Mouse (Mus musculus) common myeloid progenitor, adult 5-6 weeks (primary cell): ENCODE results near the gene Asxl1. TPM values are rescaled to one million over a fixed set of nuclear protein-coding genes. Genes with fewer than 3 reads are reported as not detected.
A peak's percentile ranks its signal among the peaks of the same experiment; 100 is the strongest.

Experiments used
- ATAC-seq: replicated peaks from 2 replicates; pipeline ENCODE4 v1.8.0; 2016; ENCODE audit warnings: low read depth, mild to moderate bottlenecking, moderate TSS enrichment, inconsistent platforms; ENCODE audit not compliant: poor library complexity, severe bottlenecking
- total RNA-seq: library from RNA; stranded (forward); fragments of 200-1000, 187-1606 nt; gene quantifications from 2 replicates; pipeline ENCODE4 v1.2.3, GENCODE M21; 2017

The Asxl1 gene
- total RNA-seq, 1 experiment from 2014 or later = 42.3 TPM

GRCm38 (mm10) chr2:153404882-153405281 is 59.3 kb downstream of the Asxl1 start:
- ATAC-seq = no peak

- ATAC-seq = no peak
Measured at GRCm38 (mm10) chr2:153406882-153407281, 61.3 kb downstream of the Asxl1 start.

DNA sequence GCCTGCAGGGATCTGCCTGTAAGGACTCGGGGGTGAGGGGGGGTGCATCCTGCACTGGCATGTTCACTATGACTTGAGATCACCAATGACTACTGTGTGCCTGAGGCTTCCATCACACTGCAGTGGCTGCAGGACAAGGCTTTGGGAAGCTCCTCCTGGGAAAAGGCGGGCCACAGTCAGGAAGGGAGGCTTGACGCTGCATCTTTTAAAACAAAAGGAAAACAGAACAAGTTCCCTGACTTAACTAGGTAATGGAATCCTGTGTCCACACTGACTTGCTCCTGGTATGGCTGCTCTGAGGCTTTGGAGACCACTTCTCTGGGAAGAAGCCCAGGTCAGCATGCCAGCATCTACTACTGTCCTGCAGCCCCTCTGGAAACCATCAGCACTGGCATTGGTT is 63.3 kb downstream of the Asxl1 start:
- no peak for ATAC-seq

DNA sequence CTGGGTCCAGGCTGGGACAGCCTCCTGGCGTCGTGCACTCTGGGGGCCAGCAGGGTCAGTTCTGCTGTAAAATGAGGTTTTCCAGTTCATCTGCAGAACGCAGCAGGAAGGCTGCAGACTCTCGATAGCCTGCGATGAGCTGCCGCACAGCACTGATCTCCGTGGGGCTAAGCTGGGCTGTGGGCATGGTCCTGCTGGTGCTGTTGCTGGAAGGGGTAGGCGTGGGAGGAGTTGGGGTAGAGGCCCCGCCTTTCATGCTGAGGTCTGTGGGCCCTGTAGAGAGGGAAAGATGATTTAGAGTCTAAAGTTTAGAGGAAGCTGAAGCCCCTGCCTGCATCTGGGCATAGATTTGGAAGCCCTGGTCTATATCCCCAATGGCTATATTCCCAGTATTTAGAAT is 65.9 kb downstream of the Asxl1 start:
- peak; percentile 76 for ATAC-seq

DNA sequence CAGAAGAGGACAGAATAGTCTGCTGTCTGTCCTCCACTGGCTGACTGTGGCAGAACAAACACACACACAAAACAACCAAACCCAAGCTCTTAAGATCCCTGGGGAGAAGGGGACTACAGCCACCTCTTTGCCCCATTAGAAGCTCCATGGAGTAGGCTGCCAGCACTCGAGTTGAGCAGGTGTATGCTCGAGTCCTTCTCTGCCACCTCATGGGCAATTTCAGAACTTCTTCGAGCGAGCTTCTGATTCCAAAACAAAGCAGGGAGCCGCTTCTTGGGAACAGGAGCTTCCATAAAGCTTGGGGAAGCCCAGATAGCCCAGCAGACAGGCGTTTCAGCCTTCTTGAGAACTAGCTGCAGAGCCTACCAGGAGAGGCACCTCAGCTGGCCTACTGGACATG is 66.9 kb downstream of the Asxl1 start:
- ATAC-seq = no peak

DNA sequence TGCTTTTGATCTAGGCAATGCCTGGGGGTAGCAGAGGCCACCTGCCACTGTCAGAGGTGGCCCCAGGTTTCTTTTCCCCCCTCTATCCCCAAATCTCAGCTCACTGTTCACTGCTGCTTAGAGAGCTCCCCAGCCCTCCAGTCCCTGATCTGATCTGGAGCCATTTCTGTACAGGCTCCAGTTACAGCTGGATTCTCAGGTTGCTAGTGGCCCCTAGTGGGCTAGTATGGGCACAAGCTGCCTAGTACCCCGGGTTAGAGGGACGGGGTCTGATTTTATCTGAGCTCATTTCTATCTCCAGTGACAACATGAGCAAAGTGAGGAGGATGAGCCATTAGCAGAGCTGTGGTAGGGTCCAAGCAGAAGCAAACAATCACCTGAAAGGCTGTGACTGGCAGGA is 69.0 kb downstream of the Asxl1 start:
- ATAC-seq = no peak; the same call in 1 of the 2 replicates

GRCm38 (mm10) chr2:153417841-153418240 is 72.2 kb downstream of the Asxl1 start:
- no peak for ATAC-seq

DNA sequence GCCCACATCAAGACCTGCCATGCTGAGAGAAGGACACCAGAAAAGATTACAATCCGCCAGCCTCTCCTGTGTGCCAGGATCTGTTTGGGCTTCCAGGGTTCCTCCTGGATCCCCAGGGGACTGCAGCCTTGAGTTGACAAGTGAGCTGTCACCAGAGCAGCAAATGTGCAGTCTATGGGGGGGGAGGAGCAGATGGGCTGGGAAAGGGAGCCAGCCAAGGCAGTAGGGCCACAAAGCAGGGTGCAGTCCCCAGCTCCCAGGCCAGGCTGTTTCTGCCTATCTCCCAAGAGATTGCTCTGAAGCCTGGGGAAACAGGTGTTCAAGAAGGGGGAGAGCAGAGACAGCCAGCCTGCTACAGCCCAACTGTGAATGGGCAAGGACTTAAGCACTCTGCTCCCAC is 72.8 kb downstream of the Asxl1 start:
- ATAC-seq = no peak

- ATAC-seq = no peak
Measured at GRCm38 (mm10) chr2:153421233-153421632, 75.6 kb downstream of the Asxl1 start.

DNA sequence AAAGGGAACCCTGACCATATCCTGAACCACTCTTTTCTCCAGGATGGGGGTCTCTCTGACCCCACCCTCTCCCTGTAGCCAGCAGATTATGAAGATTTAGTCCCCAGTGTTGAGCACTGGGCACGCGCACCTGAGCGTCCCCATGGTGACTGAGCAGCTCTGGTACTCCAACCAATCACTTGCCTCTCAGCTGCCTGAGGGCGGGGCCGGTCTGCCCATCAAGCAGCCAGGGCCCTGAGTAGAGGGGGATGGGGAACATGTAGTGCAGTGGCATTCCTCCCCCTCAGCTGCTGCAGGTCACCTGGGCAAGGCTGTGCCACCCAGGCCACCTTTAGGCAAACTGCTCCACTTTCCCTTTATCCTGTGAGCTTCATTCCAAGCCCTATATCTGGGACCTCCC is 76.4 kb downstream of the Asxl1 start:
- ATAC-seq = no peak

DNA sequence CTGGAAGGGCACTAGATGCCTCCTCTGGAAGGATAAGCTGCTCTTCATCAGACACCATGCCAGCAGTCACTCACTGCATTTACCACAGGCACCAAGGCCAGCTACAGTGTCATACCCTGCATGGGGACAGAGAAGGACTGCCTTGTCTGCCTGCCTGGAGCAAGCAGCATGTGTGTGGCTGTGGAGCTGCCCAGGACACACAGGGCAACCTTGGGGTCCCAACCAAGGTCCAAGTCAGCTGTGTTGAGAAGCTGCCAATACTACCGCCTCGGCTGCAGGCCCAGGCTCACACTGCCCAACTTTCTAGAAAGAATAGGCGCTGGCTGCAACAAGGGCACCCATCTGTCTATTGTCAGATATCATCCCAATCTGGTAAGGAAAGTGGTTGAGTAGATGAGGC is 77.5 kb downstream of the Asxl1 start:
- ATAC-seq = no peak

- ATAC-seq = no peak
Measured at GRCm38 (mm10) chr2:153424557-153424956, 78.9 kb downstream of the Asxl1 start.

DNA sequence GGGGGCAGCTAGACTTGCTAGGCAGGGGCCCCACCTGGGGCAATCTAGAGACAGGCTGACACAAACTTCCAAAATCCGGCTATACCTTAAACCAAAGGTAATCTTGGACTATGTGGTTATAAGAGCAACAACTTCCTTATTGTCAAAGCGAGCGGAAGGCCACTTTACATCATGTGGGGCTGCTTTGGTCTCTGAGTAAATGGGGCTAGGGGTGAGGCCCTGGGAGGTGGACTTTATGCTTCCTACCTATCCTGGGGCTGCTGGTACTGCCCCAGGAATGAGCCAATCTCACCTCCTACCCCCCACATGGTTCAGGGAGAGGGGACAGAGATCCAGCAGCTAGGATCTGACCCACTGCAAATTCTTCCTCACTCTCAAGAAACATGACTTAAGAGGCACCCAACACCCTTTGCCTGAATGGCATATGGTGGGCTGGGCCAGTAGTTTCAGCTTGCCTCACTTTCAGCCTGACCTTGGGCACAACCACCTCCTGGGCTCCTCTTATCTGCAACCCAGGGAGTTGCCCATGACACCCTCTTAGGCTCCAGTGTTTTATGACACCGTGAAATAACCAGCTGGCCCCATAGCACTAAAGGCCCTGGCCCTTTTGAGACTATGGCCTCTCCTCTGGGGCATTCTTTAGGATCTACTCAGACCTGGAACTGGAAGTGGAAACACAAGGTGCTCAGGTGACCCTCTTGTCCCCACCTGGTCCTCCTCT is 79.7 kb downstream of the Asxl1 start:
- no peak for ATAC-seq

- no peak for ATAC-seq
Measured at GRCm38 (mm10) chr2:153425998-153426670, 80.5 kb downstream of the Asxl1 start.

- no peak for ATAC-seq
Measured at GRCm38 (mm10) chr2:153426931-153427330, 81.3 kb downstream of the Asxl1 start.

- ATAC-seq = no peak
Measured at GRCm38 (mm10) chr2:153428485-153428884, 82.9 kb downstream of the Asxl1 start.

- no peak for ATAC-seq
Measured at GRCm38 (mm10) chr2:153430571-153430970, 84.9 kb downstream of the Asxl1 start.

GRCm38 (mm10) chr2:153432492-153432891 is 86.9 kb downstream of the Asxl1 start:
- no peak for ATAC-seq

- no peak for ATAC-seq
Measured at GRCm38 (mm10) chr2:153433859-153434258, 88.2 kb downstream of the Asxl1 start.

GRCm38 (mm10) chr2:153434880-153435831 is 89.5 kb downstream of the Asxl1 start:
- no peak for ATAC-seq
